Mouse (Mus musculus): ENCODE measurements around the gene Camta1.

DNA sequence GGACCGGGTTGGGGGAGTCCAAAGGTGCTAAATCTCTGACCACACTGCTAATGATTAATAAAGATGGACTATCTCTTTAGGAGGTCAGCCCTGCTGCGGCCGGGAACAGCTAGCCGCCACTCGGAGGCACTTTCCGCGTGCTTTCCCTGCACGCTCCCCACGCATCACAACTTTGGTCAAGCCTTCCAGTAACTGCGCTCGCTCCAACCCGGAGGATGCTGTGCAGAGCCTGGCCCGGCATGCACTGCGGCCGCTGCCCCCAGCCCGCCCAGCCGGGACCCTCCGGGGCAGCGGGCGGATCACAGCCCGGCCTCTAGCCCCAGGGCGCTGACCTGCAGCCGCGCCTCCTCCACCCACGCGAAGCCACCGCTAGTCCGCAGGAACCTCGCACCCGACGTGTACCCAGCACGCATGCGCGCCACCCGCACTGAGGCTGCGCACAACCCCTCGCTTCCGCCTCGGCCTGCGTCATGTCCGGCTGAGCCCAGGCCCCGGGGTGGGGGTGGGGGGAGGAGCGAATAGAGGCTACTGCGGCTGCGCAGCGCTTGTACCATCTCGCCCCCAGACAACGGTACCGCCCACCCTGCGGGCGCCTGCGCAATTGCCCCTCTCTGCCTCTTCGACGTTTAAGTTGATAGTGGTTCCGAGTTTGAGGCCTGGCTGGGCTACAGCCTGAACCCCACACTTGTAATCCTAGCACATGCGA, 952.1 kb downstream of the Camta1 start:
- TF ChIP-seq GATA1 (IDR thresholded peaks at IDR 0.05; ENCODE audit: low read length) (no peak), TAL1 (IDR thresholded peaks at IDR 0.05; ENCODE audit: low read length) (no peak)
